Mouse (Mus musculus): ENCODE results near the gene Sirpb1b. TPM values are rescaled to one million over a fixed set of nuclear protein-coding genes. Genes with fewer than 3 reads are reported as not detected.

The Sirpb1b gene
- polyA plus RNA-seq (2014; fragmentation: Illumina TruSeq; extraction: RNeasy Lipid Tissue Mini Kit (QIAGEN cat#74804); ENCODE audit: low read depth, low replicate concordance): 0.41 TPM

GRCm38 (mm10) chr3:15574887-15575286 is at the start of gene Sirpb1b:
Gene Sirpb1b, minus strand, starts transcription at chr3:15575065.

Other genes starting within 250 kb of the Sirpb1b start
- gene Gm9733, start 242.8 kb downstream of the Sirpb1b start, polyA plus RNA-seq (2014; fragmentation: Illumina TruSeq; extraction: RNeasy Lipid Tissue Mini Kit (QIAGEN cat#74804); ENCODE audit: low read depth, low replicate concordance): not detected
- gene Sirpb1a, start 148.5 kb downstream of the Sirpb1b start, polyA plus RNA-seq (2014; fragmentation: Illumina TruSeq; extraction: RNeasy Lipid Tissue Mini Kit (QIAGEN cat#74804); ENCODE audit: low read depth, low replicate concordance): 1.1 TPM